In the genomic region with DNA sequence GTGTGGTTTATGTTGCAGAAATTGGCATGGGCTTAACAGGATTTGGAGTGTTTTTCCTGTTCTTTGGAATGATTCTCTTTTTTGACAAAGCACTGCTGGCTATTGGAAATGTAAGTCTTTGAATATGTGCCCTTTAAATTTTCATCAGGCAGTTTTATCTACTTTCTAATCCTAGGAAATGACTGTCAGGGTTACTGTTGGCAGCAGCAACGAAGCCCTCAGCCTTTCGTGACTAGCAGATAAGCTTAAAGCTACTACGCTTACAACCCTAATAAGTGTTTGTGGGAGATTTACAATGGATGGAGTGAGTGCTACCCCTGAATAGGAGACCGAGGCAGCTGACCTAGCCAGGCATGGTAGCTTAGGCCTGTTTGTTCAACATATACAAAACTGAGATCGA, we compare ENCODE assay signal across 27 mouse cellular contexts. TPM values are rescaled to one million over a fixed set of nuclear protein-coding genes. Genes with fewer than 3 reads are reported as not detected.
"Had no signal": no experiment of that assay in that cellular context is flagged by ENCODE, and none has a peak within 500 bp of the region (broad histone marks: within the 10 kb centered on the region; RNA-seq: fewer than 3 reads in every experiment).

No protein-coding gene starts in this region.

- H3K9me3 ChIP-seq: heart, embryonic 15.5 days; hindbrain, embryonic 10.5 days; hindbrain, embryonic 12.5 days; intestine, embryonic 15.5 days; limb, embryonic 13.5 days; limb, embryonic 15.5 days had no signal

- ATAC-seq: hindbrain, embryonic 16.5 days; inflammation-experienced regulatory T-cells, adult 6 months; intestine, embryonic 15.5 days; intestine, postnatal 0 days had no signal

- DNase-seq: gastrocnemius, adult 2 months; gastrocnemius, postnatal 10 days; gastrocnemius, postnatal 25 days; heart, adult 2 months; heart, postnatal 4 days; kidney, adult 18-20 months; kidney, adult 8-10 months; kidney, postnatal 10 days; kidney, postnatal 36 days; layer of hippocampus, adult 9-11 months; layer of hippocampus, postnatal 36 days; left cerebral cortex, postnatal 4 days had no signal

- H3K4me3 ChIP-seq: gastrocnemius, adult 2 months; heart, adult 2 months; heart, embryonic 15.5 days; hindbrain, embryonic 10.5 days; hindbrain, embryonic 12.5 days; intestine, embryonic 15.5 days; limb, embryonic 13.5 days; limb, embryonic 15.5 days had no signal

- H3K4me2 ChIP-seq: heart, embryonic 11.5 days; heart, embryonic 15.5 days; hindbrain, embryonic 12.5 days; hindbrain, embryonic 14.5 days; intestine, embryonic 15.5 days; limb, embryonic 13.5 days; limb, embryonic 15.5 days; liver, embryonic 11.5 days had no signal

- H3K27me3 ChIP-seq: heart, embryonic 15.5 days; hindbrain, embryonic 12.5 days; intestine, embryonic 15.5 days; limb, embryonic 13.5 days; limb, embryonic 15.5 days had no signal

- H3K9ac ChIP-seq: heart, embryonic 15.5 days; hindbrain, embryonic 12.5 days; hindbrain, embryonic 14.5 days; intestine, embryonic 15.5 days; limb, embryonic 13.5 days; limb, embryonic 15.5 days; liver, embryonic 14.5 days had no signal

- H3K27ac ChIP-seq: gastrocnemius, adult 2 months; heart, adult 2 months; heart, embryonic 15.5 days; hindbrain, embryonic 10.5 days; hindbrain, embryonic 12.5 days; hindbrain, embryonic 14.5 days; intestine, embryonic 15.5 days; limb, embryonic 13.5 days; limb, embryonic 15.5 days; liver, embryonic 14.5 days had no signal

- H3K36me3 ChIP-seq: intestine, embryonic 15.5 days had no signal

RNA-seq across cellular contexts. Expression of a gene that starts 20.9 kb away (rescaled TPM):
- total RNA-seq: gastrocnemius, adult 2 months; gastrocnemius, postnatal 10 days; granulocyte monocyte progenitor cell, adult 5-6 weeks; heart, adult 2 months; heart, postnatal 25 days; heart, postnatal 4 days had no signal
- polyA plus RNA-seq: intestine, postnatal 0 days had no signal
